Mouse (Mus musculus) ES-E14 (cell line): Measurements from ENCODE around the gene Kctd15. TPM values are rescaled to one million over a fixed set of nuclear protein-coding genes. Genes with fewer than 3 reads are reported as not detected.

ENCODE experiments used
- DNase-seq: peaks from one replicate; pipeline ENCODE4 v3.0.0-alpha.2; 2013; ENCODE audit warnings: low read depth, low spot score
- H3K27ac ChIP-seq: 2 replicates; pipeline ENCODE4 v1.5.1; 2012; ENCODE audit warnings: low read depth, mild to moderate bottlenecking, low read length, moderate library complexity, mixed read lengths; ENCODE audit not compliant: poor library complexity, insufficient read depth, severe bottlenecking
- H3K36me3 ChIP-seq: 2 replicates; pipeline ENCODE4 v1.6.1; 2012; ENCODE audit warnings: mild to moderate bottlenecking, low read length, moderate library complexity, mixed read lengths; ENCODE audit not compliant: control insufficient read depth, poor library complexity, insufficient read depth, severe bottlenecking
- H3K4me1 ChIP-seq, 2 experiments: fragments of 150-350 bp in 1 of 2; sonication (generic) in 1 of 2; 2 replicates each; pipeline ENCODE4 v1.6.1; 2012; ENCODE audit warnings: low read length in 2 of 2, mild to moderate bottlenecking in 1 of 2, mixed read lengths in 1 of 2; ENCODE audit not compliant: control insufficient read depth in 2 of 2, insufficient read depth in 2 of 2, poor library complexity in 1 of 2
- H3K4me3 ChIP-seq, 2 experiments: fragments of 150-350 bp in 1 of 2; sonication (generic) in 1 of 2; 2 replicates each; pipeline ENCODE4 v1.5.1; 2012; ENCODE audit warnings: low read length in 2 of 2, low read depth in 1 of 2, mild to moderate bottlenecking in 1 of 2, mixed read lengths in 1 of 2; ENCODE audit not compliant: insufficient read depth in 1 of 2, poor library complexity in 1 of 2, severe bottlenecking in 1 of 2
- H3K9ac ChIP-seq: 2 replicates; pipeline ENCODE4 v1.6.1; 2012; ENCODE audit warnings: low read depth, mild to moderate bottlenecking, low read length, mixed read lengths; ENCODE audit not compliant: poor library complexity, insufficient read depth, severe bottlenecking
- H3K9me3 ChIP-seq: fragments of 150-350 bp; sonication (generic); 2 replicates; pipeline ENCODE4 v1.6.1; 2012; ENCODE audit warnings: low read depth, mild to moderate bottlenecking, low read length; ENCODE audit not compliant: control insufficient read depth, insufficient read depth
- CHD2 ChIP-seq: IDR thresholded peaks from 2 replicates; pipeline ENCODE4 v1.6.1; 2014; ENCODE audit warnings: mild to moderate bottlenecking, low read depth, low read length, inconsistent platforms
- HCFC1 ChIP-seq: IDR thresholded peaks from 2 replicates; pipeline ENCODE4 v1.6.1; 2012; ENCODE audit warnings: low read length, inconsistent platforms, borderline replicate concordance; ENCODE audit not compliant: insufficient read depth
- MAFK ChIP-seq: IDR thresholded peaks from 2 replicates; pipeline ENCODE4 v1.6.1; 2014; ENCODE audit warnings: mild to moderate bottlenecking, low read depth, low read length, inconsistent platforms; ENCODE audit not compliant: insufficient read depth
- ZC3H11A ChIP-seq: IDR thresholded peaks from 2 replicates; pipeline ENCODE4 v1.6.1; 2012; ENCODE audit warnings: low read depth, mild to moderate bottlenecking, inconsistent platforms, low read length, borderline replicate concordance
- ZNF384 ChIP-seq: IDR thresholded peaks from 2 replicates; pipeline ENCODE4 v1.6.1; 2012; ENCODE audit warnings: low read depth, low read length, inconsistent platforms
- in situ Hi-C, 2 experiments: fragments of 600-800 bp; cut with MboI; formaldehyde crosslinking; loops; one replicate each; pipeline ENCODE4 v1.15.1; 2025; ENCODE audit warnings: low sequenced_read_pairs in 2 of 2, inconsistent platforms in 1 of 2; ENCODE audit not compliant: unreplicated experiment in 2 of 2
- total RNA-seq: library from RNA; depleted of rRNA; stranded (reverse); fragments of 300-350 nt; gene quantifications from 2 replicates; pipeline ENCODE4 v1.2.3, GENCODE M21; 2012

The Kctd15 gene
- total RNA-seq, 1 experiment = 15.9 TPM

DNA sequence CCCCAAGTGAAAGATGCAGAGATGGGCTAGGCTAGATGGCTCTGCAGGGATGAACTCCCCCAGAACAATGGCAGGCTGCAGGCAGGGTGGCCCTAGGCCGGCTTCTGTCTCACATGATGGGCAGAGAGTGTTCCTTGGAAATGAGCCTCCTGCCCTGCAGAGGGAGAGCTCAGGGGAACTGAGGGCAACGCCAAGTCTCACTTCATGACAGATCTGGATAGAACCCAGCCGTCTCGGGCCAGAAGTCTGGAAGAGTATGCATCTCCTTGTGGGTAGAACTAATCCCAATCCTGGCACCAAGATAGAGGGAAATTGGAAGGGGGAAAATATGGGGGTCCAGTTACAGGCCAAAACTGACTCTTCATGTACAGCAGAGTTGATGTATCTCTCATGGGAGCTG is 36.5 kb upstream of the Kctd15 start:
- Histone ChIP-seq H3K9me3 (no peaks in the 10 kb centered on the region), H3K9ac (no peak overlapping the region), H3K4me3 (no peak overlapping the region), H3K27ac (no peak overlapping the region), H3K4me1 (peaks cover 0 to 11% of the 10 kb centered on the region in 2 experiments; a peak in 2 of 4 replicates), H3K36me3 (no peaks in the 10 kb centered on the region)
- TF ChIP-seq ZC3H11A = no peak
- no peak for TF ChIP-seq MAFK
- TF ChIP-seq ZNF384 = no peak
- no peak for TF ChIP-seq CHD2
- TF ChIP-seq HCFC1 = no peak
- in situ Hi-C loops = no loop called here
- no peak for DNase-seq

DNA sequence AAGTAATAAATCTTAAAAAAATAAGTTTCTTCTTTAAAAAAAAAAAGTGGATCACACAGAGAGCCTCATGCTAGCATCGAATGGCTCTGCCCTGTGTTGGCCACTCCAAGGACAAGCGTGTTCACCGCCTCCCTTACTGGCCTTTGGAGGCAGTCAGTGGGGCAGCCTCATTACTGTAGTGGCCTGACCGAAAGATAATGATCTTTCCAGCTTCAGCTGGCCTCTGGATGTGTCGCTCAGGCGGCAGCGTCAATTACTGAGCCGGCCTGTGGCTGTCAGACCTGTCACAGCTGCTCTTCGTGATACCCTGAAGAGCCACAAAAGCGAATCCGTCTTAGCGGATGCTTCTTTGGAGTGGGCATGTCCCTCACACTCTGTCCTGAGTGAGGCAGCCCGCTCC is 33.6 kb upstream of the Kctd15 start:
- DNase-seq = no peak
- Histone ChIP-seq H3K4me3 (no peak overlapping the region), H3K9ac (no peak overlapping the region), H3K4me1 (peaks cover 0 to 2% of the 10 kb centered on the region in 2 experiments; a peak in 1 of 4 replicates), H3K27ac (no peak overlapping the region), H3K36me3 (no peaks in the 10 kb centered on the region), H3K9me3 (no peaks in the 10 kb centered on the region)
- in situ Hi-C loops = no loop called here
- no peak for TF ChIP-seq ZNF384
- TF ChIP-seq MAFK = no peak
- TF ChIP-seq CHD2 = no peak
- TF ChIP-seq ZC3H11A = no peak
- no peak for TF ChIP-seq HCFC1

DNA sequence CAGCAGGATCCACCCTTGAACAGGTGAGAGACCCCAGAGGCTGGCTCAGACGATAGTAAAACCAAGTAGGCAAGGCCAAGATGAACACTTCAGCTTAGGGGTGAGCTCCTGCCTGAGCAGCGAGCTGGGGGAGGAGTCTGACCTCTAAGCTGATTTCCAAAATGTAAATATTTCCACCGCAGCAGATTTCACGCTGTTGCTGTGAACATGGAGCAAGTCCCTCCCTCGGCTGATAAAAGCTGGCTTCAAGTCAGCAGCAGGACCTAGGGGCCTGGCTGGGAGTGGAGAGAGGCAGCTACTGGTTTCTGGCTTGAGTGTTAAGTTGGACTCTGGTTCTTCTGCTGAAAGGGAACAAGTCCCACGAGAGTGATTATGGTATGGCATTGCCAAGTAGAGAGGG is 32.5 kb upstream of the Kctd15 start:
- H3K4me1 ChIP-seq = peaks cover 0 to 2% of the 10 kb centered on the region in 2 experiments; a peak in 1 of 4 replicates
- TF ChIP-seq MAFK = no peak
- TF ChIP-seq ZC3H11A = no peak
- TF ChIP-seq CHD2 = no peak
- no peak for TF ChIP-seq HCFC1
- no peak for TF ChIP-seq ZNF384
- DNase-seq = no peak
- H3K27ac ChIP-seq = no peak overlapping the region
- in situ Hi-C loops = no loop called here
- H3K9me3 ChIP-seq = no peaks in the 10 kb centered on the region
- H3K9ac ChIP-seq = no peak overlapping the region
- H3K4me3 ChIP-seq = no peak overlapping the region
- no peaks in the 10 kb centered on the region for H3K36me3 ChIP-seq

DNA sequence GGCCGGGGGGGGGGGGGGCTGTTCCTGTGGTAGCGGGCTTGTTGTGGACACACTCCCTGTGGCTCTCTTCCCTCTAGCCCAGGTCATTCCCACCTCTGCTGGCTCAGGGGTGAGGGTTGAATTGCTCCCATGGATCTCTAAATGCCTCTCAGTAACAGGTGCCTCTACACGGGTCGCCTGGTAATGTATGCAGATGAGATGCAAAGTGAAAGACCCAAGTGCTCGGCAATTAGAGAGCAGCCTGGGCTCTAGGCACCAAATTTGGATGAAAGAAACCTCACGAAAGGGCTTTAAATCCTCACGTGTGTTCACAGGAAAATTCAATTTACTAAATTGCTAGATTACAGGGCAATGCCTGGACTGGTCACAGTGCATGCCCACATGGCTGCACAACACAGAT is 29.3 kb upstream of the Kctd15 start:
- Histone ChIP-seq H3K4me1 (no peaks in the 10 kb centered on the region), H3K9ac (no peak overlapping the region), H3K27ac (no peak overlapping the region), H3K9me3 (no peaks in the 10 kb centered on the region), H3K36me3 (no peaks in the 10 kb centered on the region), H3K4me3 (no peak overlapping the region)
- in situ Hi-C loops = no loop called here
- no peak for TF ChIP-seq HCFC1
- TF ChIP-seq CHD2 = no peak
- no peak for TF ChIP-seq ZNF384
- TF ChIP-seq ZC3H11A = no peak
- no peak for TF ChIP-seq MAFK
- no peak for DNase-seq

DNA sequence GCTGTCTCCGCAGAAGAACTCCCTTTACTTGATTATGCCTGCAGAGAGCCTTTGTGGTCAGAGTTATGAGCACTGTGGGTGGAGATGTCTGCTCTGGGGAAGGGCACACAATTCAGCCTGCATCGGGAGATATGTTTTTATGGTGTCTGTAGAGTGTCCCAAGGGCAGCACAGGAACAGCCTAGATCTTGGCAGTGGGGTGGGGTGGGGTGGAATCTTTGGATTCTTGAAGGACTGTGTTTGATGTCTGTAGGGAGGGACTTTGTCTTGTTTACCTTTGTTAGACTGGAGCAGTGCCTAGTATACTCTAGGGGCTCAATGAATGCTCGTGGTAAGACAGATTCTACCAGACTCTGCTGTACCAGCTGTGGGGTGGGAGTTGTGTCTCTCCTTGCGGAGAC is 28.6 kb upstream of the Kctd15 start:
- DNase-seq = no peak
- Histone ChIP-seq H3K9ac (no peak overlapping the region), H3K27ac (no peak overlapping the region), H3K4me1 (no peaks in the 10 kb centered on the region), H3K36me3 (no peaks in the 10 kb centered on the region), H3K9me3 (no peaks in the 10 kb centered on the region), H3K4me3 (no peak overlapping the region)
- in situ Hi-C loops = no loop called here
- TF ChIP-seq MAFK (no peak), ZNF384 (no peak), HCFC1 (no peak), ZC3H11A (no peak), CHD2 (no peak)
